Mouse (Mus musculus) testis, adult 2 months (tissue): ENCODE results near the gene Rdm1.

ENCODE experiments used
- CTCF ChIP-seq: fragments of 200-500 bp; IDR thresholded peaks from 2 replicates; pipeline ENCODE4 v1.5.1; 2012; ENCODE audit warnings: low read depth, mild to moderate bottlenecking, inconsistent platforms, low read length, moderate library complexity; ENCODE audit not compliant: control insufficient read depth, insufficient read depth, insufficient replicate concordance
- POLR2A ChIP-seq: fragments of 200-500 bp; IDR thresholded peaks from 2 replicates; pipeline ENCODE4 v1.6.1; 2012; ENCODE audit warnings: low read depth, mild to moderate bottlenecking, inconsistent platforms, low read length, moderate library complexity; ENCODE audit not compliant: control insufficient read depth

DNA sequence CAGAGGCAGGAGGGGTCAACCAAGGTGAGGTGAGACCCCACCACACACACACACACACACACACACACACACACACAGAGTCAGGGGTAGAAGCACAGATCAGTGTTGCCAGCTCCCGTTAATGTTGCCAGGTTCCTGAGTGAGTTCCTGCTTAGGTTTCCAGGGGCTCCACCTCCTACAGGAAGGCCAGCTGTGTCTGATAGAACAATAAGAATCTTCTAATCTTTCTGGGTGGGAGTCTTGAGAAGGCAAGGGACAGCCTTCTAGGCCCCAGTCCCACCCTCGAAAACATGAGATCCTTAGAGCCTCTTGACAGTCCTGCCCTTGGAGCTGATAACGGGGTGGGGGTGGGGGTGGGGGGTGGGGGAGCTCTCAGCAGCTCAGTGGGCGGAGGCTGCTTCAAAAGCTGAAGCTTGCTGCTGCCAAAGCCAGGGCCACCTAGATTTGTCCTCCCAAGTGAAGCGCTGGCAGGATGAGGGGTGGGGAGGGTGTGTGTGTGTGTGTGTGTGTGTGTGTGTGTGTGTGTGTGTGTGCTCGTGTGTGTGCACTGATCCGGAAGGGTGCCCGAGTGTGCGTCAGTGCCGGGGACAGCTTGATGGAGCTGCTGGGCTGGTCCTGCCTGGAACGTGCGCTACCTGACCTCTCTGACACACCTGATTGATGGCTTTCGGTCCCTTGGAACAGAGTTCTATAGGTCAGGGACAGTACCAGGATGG is 41.7 kb downstream of the Rdm1 start:
- TF ChIP-seq CTCF (no peak), POLR2A (no peak)
